Mouse (Mus musculus): ENCODE results near the gene Tspo2. TPM values are rescaled to one million over a fixed set of nuclear protein-coding genes. Genes with fewer than 3 reads are reported as not detected.

Tspo2 gene
- polyA plus RNA-seq, 1 experiment from 2014 or later: 5.7 TPM

- H3K27ac ChIP-seq (ENCODE audit: poor library complexity, severe bottlenecking): 0 out of 2 replicates have a peak overlapping the region, but pooled peaks have one; percentile 30
- ATAC-seq (ENCODE audit: insufficient number of reproducible peaks, low FRiP score): peak; percentile 41; the same call in 1 of the 2 replicates
Measured at GRCm38 (mm10) chr17:48416425-48417195, 34.7 kb downstream of the Tspo2 start.

GRCm38 (mm10) chr17:48416011-48416410, 35.3 kb downstream of the Tspo2 start:
- Histone ChIP-seq H3K4me3 (no peak overlapping the region), H3K27ac (ENCODE audit: poor library complexity, severe bottlenecking) (peak overlapping the region; percentile 44), H3K4me1 (replicated peaks) (peaks cover 35% of the 10 kb centered on the region), H3K27me3 (replicated peaks) (no peaks in the 10 kb centered on the region), H3K4me2 (no peak overlapping the region), H3K9ac (no peak overlapping the region), H3K36me3 (peaks cover 75% of the 10 kb centered on the region), H3K9me3 (replicated peaks) (no peaks in the 10 kb centered on the region)
- WGBS: 77% methylated on average over 7 of the region's 7 CpGs
- ATAC-seq (ENCODE audit: insufficient number of reproducible peaks, low FRiP score): no peak

More at GRCm38 (mm10) chr17:48416425-48417195, 34.7 kb downstream of the Tspo2 start:
- Histone ChIP-seq H3K9me3 (replicated peaks) (no peaks in the 10 kb centered on the region), H3K4me3 (no peak overlapping the region), H3K27me3 (replicated peaks) (no peaks in the 10 kb centered on the region), H3K9ac (no peak overlapping the region), H3K4me2 (no peak overlapping the region), H3K36me3 (peaks cover 81% of the 10 kb centered on the region), H3K4me1 (replicated peaks) (peaks cover 30% of the 10 kb centered on the region)
- 85% methylated on average over 14 of the region's 14 CpGs for WGBS

GRCm38 (mm10) chr17:48411241-48411640, 40.1 kb downstream of the Tspo2 start:
- WGBS: 59% methylated on average over 8 of the region's 8 CpGs
- no peak for ATAC-seq (ENCODE audit: insufficient number of reproducible peaks, low FRiP score)
- Histone ChIP-seq H3K9me3 (replicated peaks) (no peaks in the 10 kb centered on the region), H3K4me2 (peak overlapping the region; percentile 79), H3K27ac (ENCODE audit: poor library complexity, severe bottlenecking) (peak overlapping the region; percentile 99), H3K36me3 (peaks cover 38% of the 10 kb centered on the region), H3K4me1 (replicated peaks) (peaks cover 30% of the 10 kb centered on the region), H3K9ac (peak overlapping the region; percentile 83), H3K4me3 (peak overlapping the region; percentile 82), H3K27me3 (replicated peaks) (no peaks in the 10 kb centered on the region)

GRCm38 (mm10) chr17:48410299-48410785, 41.0 kb downstream of the Tspo2 start:
- Histone ChIP-seq H3K9me3 (replicated peaks) (no peaks in the 10 kb centered on the region), H3K4me3 (peak overlapping the region; percentile 82), H3K9ac (peak overlapping the region; percentile 83), H3K4me1 (replicated peaks) (peaks cover 34% of the 10 kb centered on the region), H3K27me3 (replicated peaks) (no peaks in the 10 kb centered on the region), H3K4me2 (peak overlapping the region; percentile 79), H3K27ac (ENCODE audit: poor library complexity, severe bottlenecking) (peak overlapping the region; percentile 99), H3K36me3 (peaks cover 30% of the 10 kb centered on the region)
- WGBS: under 1% methylated on average over 13 of the region's 13 CpGs
- peak; percentile 24; the same call in 1 of the 2 replicates for ATAC-seq (ENCODE audit: insufficient number of reproducible peaks, low FRiP score)

GRCm38 (mm10) chr17:48409380-48410298, 41.7 kb downstream of the Tspo2 start, which contains the start of the genes Nfya and Oard1:
Gene Nfya, minus strand, starts transcription at chr17:48409906.
Gene Oard1, plus strand, starts transcription at chr17:48410014.
- WGBS: under 1% methylated on average over 84 of the region's 84 CpGs
- Histone ChIP-seq H3K9me3 (replicated peaks) (no peaks in the 10 kb centered on the region), H3K4me1 (replicated peaks) (peaks cover 36% of the 10 kb centered on the region), H3K27me3 (replicated peaks) (no peaks in the 10 kb centered on the region), H3K4me3 (peak within 1 kb of the TSS; percentile 82), H3K36me3 (peaks cover 23% of the 10 kb centered on the region), H3K4me2 (peak within 1 kb of the TSS; percentile 92), H3K9ac (peak within 1 kb of the TSS; percentile 99), H3K27ac (ENCODE audit: poor library complexity, severe bottlenecking) (peak within 1 kb of the TSS; percentile 99)
- peak; percentile 94 for ATAC-seq (ENCODE audit: insufficient number of reproducible peaks, low FRiP score)

- H3K9me3 ChIP-seq (replicated peaks): no peaks in the 10 kb centered on the region
- ATAC-seq (ENCODE audit: insufficient number of reproducible peaks, low FRiP score): peak; percentile 49
- H3K27me3 ChIP-seq (replicated peaks): no peaks in the 10 kb centered on the region
- peak overlapping the region; percentile 82 for H3K4me3 ChIP-seq
- WGBS: under 1% methylated on average over 47 of the region's 47 CpGs
- H3K27ac ChIP-seq (ENCODE audit: poor library complexity, severe bottlenecking): peak overlapping the region; percentile 99
- H3K4me2 ChIP-seq: peak overlapping the region; percentile 92
- peaks cover 15% of the 10 kb centered on the region for H3K36me3 ChIP-seq
- H3K9ac ChIP-seq: peak overlapping the region; percentile 99
- H3K4me1 ChIP-seq (replicated peaks): peaks cover 41% of the 10 kb centered on the region
Measured at GRCm38 (mm10) chr17:48408526-48409291, 42.6 kb downstream of the Tspo2 start.

- peak overlapping the region; percentile 99 for H3K27ac ChIP-seq (ENCODE audit: poor library complexity, severe bottlenecking)
- H3K9me3 ChIP-seq (replicated peaks): no peaks in the 10 kb centered on the region
- no peaks in the 10 kb centered on the region for H3K27me3 ChIP-seq (replicated peaks)
- H3K9ac ChIP-seq: peak overlapping the region; percentile 99
- peaks cover 41% of the 10 kb centered on the region for H3K4me1 ChIP-seq (replicated peaks)
- peak overlapping the region; percentile 92 for H3K4me2 ChIP-seq
- H3K36me3 ChIP-seq: peaks cover 10% of the 10 kb centered on the region
- peak overlapping the region; percentile 82 for H3K4me3 ChIP-seq
- ATAC-seq (ENCODE audit: insufficient number of reproducible peaks, low FRiP score): no peak
- 7% methylated on average over 8 of the region's 8 CpGs for WGBS
Measured at GRCm38 (mm10) chr17:48407910-48408525, 43.3 kb downstream of the Tspo2 start.

GRCm38 (mm10) chr17:48407154-48407553, 44.2 kb downstream of the Tspo2 start:
- Histone ChIP-seq H3K27me3 (replicated peaks) (no peaks in the 10 kb centered on the region), H3K9ac (no peak overlapping the region), H3K4me3 (0 out of 2 replicates have a peak overlapping the region, but pooled peaks have one; percentile 82), H3K9me3 (replicated peaks) (no peaks in the 10 kb centered on the region), H3K27ac (ENCODE audit: poor library complexity, severe bottlenecking) (no peak overlapping the region), H3K4me2 (peak overlapping the region; percentile 92), H3K36me3 (peaks cover 6% of the 10 kb centered on the region; the same call in 1 of the 2 replicates), H3K4me1 (replicated peaks) (peaks cover 41% of the 10 kb centered on the region)
- WGBS: 50% methylated on average over 4 of the region's 4 CpGs
- ATAC-seq (ENCODE audit: insufficient number of reproducible peaks, low FRiP score): no peak

GRCm38 (mm10) chr17:48404706-48405105, 46.6 kb downstream of the Tspo2 start:
- no peak overlapping the region for H3K27ac ChIP-seq (ENCODE audit: poor library complexity, severe bottlenecking)
- H3K9ac ChIP-seq: no peak overlapping the region
- no peak for ATAC-seq (ENCODE audit: insufficient number of reproducible peaks, low FRiP score)
- peaks cover 11% of the 10 kb centered on the region for H3K36me3 ChIP-seq
- H3K9me3 ChIP-seq (replicated peaks): no peaks in the 10 kb centered on the region
- WGBS: 53% methylated on average over 1 of the region's 1 CpGs
- H3K4me3 ChIP-seq: no peak overlapping the region
- no peak overlapping the region for H3K4me2 ChIP-seq
- H3K4me1 ChIP-seq (replicated peaks): peaks cover 41% of the 10 kb centered on the region
- H3K27me3 ChIP-seq (replicated peaks): no peaks in the 10 kb centered on the region

- Histone ChIP-seq H3K4me1 (replicated peaks) (peaks cover 41% of the 10 kb centered on the region), H3K27ac (ENCODE audit: poor library complexity, severe bottlenecking) (no peak overlapping the region), H3K36me3 (peaks cover 20% of the 10 kb centered on the region), H3K9me3 (replicated peaks) (no peaks in the 10 kb centered on the region), H3K4me2 (no peak overlapping the region), H3K27me3 (replicated peaks) (no peaks in the 10 kb centered on the region), H3K4me3 (no peak overlapping the region), H3K9ac (no peak overlapping the region)
- 83% methylated on average over 2 of the region's 2 CpGs for WGBS
- no peak for ATAC-seq (ENCODE audit: insufficient number of reproducible peaks, low FRiP score)
Measured at GRCm38 (mm10) chr17:48403848-48404247, 47.5 kb downstream of the Tspo2 start.

Data from heart, embryonic 12.5 days (tissue).